Mouse (Mus musculus): ENCODE results near the gene Samhd1. TPM values are rescaled to one million over a fixed set of nuclear protein-coding genes. Genes with fewer than 3 reads are reported as not detected.
A peak's percentile ranks its signal among the peaks of the same experiment; 100 is the strongest.

Gene Samhd1
- total RNA-seq, 2 experiments from 2014 or later: 15.1 to 15.8 TPM

GRCm38 (mm10) chr2:157074186-157074724 is 60.8 kb downstream of the Samhd1 start:
- Histone ChIP-seq H3K27ac (peak overlapping the region; percentile 32), H3K4me3 (no peak overlapping the region)
- DNase-seq: peak; percentile 66
- no peak for TF ChIP-seq CTCF (IDR thresholded peaks at IDR 0.05)
- intact Hi-C loops (cut with DNase I): no loop called here

DNA sequence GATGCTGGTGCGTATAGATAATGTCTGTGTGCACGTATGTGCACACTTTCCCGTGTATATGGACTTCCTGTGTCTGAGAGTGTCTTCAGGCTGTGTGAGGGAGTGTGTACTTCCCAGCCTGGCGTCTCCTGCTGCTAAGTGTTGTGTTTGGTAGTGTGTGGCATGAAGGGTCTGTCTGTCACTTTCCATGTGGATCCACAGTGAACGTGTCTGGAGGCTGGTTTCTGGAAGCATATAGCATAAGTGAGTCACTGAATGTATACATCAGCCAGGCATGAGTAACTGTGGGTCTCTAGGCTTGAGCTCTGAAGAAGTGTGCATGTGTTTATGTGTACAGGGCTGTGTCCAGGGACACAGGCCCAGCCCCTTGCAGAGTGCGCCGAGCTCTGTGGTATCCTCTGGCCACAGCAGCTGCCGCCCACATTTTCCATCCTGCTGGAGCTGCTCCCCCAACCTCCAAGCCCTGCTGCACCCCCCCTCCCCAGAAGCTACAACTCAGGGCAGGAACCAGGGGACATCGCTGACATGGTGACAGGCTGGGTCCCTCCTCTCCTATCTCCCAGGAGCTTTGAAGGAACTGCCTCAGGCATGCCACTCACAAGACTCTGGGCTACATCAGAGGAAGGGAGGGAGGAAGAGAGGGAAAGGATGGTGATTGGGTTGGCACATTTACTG is 61.5 kb downstream of the Samhd1 start:
- intact Hi-C loops (cut with DNase I): no loop called here
- no peak for DNase-seq
- H3K4me3 ChIP-seq: no peak overlapping the region
- peak overlapping the region; percentile 32 for H3K27ac ChIP-seq
- no peak for TF ChIP-seq CTCF (IDR thresholded peaks at IDR 0.05)

DNA sequence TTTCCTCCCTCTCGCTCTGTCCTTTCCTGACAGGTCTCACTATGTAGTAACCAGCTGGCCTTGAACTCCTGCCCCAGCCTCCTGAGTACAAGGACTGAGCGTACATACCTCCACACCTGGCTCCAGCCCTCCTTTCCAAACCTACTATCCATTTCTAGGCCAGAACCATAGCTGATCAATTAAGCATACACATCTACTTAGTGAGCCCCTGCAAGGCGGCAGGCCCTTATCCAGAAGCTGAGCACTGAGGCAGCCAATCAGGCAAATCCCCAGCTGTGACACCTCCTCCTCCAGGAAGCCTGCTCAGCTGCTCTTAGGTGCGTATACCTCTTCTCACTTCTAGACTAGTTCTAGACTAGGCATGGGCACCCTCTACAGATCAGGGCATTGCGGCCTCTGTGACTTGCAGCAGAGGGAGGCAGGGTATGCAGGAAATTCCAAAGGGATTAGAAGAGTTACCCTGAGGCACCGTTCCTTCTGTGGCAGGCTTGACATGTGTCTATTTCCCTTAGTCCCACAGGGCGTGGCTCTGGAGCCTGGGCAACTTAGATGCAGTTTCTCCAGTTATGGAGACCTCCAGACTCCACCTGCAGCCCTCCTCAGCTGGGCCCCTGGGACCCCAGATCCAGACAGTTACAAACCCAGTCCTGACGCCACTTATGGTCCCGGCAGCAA is 62.6 kb downstream of the Samhd1 start:
- H3K27ac ChIP-seq: peak overlapping the region; percentile 71
- no peak for DNase-seq
- no peak for TF ChIP-seq CTCF (IDR thresholded peaks at IDR 0.05)
- H3K4me3 ChIP-seq: no peak overlapping the region
- intact Hi-C loops (cut with DNase I): no loop called here

- no peak overlapping the region for H3K4me3 ChIP-seq
- intact Hi-C loops (cut with DNase I): no loop called here
- peak; percentile 83 for DNase-seq
- H3K27ac ChIP-seq: peak overlapping the region; percentile 71
- TF ChIP-seq CTCF (IDR thresholded peaks at IDR 0.05): no peak
These were observed 63.5 kb downstream of the Samhd1 start for GRCm38 (mm10) chr2:157071556-157071955.

GRCm38 (mm10) chr2:157070365-157070764 is 64.7 kb downstream of the Samhd1 start:
- no peak for TF ChIP-seq CTCF (IDR thresholded peaks at IDR 0.05)
- intact Hi-C loops (cut with DNase I): no loop called here
- peak; percentile 44 for DNase-seq
- Histone ChIP-seq H3K4me3 (peak overlapping the region; percentile 42), H3K27ac (peak overlapping the region; percentile 81)

DNA sequence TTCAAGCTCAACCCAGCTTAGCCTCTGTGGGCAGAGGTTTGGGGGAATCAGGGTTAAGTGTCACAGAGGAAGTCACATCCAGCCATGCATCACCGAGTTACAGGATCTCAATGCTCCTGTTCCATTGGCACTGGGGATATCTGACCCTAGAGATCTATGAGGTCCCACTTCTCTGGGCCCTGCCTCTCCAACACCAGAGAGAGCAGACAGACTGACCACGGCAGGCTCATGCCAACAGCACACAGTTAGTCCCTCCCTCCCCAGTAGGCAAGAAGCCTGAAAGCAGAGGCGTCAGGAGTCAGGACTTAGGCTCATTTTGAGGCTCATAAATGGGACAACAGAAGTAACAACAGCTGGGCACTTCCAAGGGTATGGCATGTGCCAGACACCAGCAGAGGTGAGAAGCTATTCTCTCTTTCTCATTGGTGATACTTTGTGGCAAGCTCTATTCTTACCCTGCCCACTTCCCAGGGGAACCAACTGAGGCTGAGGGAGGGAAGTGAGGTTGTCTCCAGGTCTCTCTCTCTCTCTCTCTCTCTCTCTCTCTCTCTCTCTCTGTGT is 65.2 kb downstream of the Samhd1 start:
- TF ChIP-seq CTCF (IDR thresholded peaks at IDR 0.05): no peak
- peak overlapping the region; percentile 81 for H3K27ac ChIP-seq
- peak overlapping the region; percentile 33; the same call in 1 of the 2 replicates for H3K4me3 ChIP-seq
- no peak for DNase-seq
- intact Hi-C loops (cut with DNase I): no loop called here

DNA sequence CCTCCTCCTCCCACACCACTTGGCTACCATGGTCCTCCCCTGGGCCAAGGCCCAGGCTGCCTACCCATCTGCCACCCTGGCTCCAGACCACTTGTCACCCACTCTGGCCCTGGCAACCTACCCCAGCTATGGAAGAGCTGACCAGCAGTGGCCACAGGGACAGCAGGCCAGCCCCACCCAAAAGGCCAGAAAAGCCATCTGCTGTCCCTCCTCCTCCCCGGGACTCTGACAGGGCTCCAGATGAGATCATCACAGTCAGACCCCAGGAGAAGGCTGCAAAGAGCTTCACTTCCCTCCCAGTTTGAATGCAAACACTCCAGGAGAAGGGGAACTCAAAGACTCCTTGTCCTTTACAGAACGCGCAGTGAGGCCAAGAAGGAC is 65.7 kb downstream of the Samhd1 start:
- peak; percentile 67 for DNase-seq
- peak overlapping the region; percentile 33 for H3K4me3 ChIP-seq
- intact Hi-C loops (cut with DNase I): no loop called here
- H3K27ac ChIP-seq: peak overlapping the region; percentile 81
- TF ChIP-seq CTCF (IDR thresholded peaks at IDR 0.05): no peak

DNA sequence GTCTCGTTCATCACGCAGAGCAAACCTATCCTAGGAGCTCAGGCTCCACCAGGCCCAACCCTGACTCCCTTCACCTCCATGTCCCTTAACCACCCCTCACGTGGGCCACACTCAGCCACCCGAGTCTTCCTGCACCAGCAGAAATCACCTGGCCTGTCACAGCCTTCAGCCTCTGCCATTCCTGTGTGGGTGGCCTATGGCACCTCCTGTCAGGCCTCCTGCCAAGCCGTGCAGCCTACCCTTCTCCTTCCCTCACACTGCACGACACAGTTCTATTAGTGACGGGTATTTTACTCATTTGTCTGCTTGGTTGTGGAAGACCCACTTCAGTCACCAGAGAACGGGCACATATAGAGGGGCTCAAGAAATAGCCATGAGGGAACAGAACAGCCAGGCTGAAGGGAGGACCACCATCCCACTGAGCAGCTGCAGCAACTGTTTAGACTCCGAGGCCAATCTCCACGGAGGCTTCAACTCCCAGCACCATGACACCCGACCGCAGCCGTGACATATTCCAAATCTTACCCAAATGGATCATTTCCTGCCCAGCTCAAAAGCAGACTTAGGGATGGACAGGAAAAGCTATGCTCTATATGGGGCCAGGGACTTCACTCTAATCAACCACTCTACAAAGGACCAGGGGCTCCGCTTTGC is 66.2 kb downstream of the Samhd1 start:
- no peak for TF ChIP-seq CTCF (IDR thresholded peaks at IDR 0.05)
- Histone ChIP-seq H3K27ac (peak overlapping the region; percentile 81), H3K4me3 (peak overlapping the region; percentile 23)
- DNase-seq: no peak
- intact Hi-C loops (cut with DNase I): no loop called here

DNA sequence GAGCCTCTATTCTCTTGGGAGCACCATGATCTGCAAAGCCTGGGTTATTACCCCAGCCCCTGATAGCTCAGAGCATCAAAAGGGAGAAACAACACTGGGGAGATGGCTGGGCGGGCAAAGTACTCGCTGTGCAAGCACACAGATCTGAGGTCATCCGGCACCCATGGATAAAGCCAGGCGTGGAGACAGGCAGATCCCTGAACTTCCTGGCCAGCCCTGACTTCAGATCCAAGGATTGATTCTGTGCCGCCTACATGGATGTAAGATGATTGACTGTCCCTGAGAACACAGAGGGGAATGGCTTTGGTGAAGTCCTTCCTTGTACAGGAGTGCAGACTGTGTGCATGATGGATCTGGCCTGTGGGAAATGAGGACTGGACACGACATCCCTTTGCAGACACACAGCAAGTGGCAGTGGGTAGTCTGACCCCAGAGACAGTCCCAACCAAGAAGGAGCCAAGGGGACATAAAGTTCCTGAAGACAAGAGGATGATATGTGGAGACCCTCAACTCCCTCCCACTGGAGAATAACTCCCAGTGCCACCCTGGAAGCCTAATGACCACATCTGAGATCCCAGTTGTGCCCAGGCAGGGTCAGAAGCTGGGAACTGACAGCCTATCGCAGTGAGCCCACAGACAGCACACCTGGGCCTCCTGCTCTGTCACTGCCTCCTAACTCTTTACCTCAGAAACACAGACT is 68.2 kb downstream of the Samhd1 start:
- intact Hi-C loops (cut with DNase I): no loop called here
- Histone ChIP-seq H3K27ac (peak overlapping the region; percentile 84), H3K4me3 (no peak overlapping the region)
- no peak for DNase-seq
- TF ChIP-seq CTCF (IDR thresholded peaks at IDR 0.05): no peak

GRCm38 (mm10) chr2:157065879-157066226 is 69.2 kb downstream of the Samhd1 start:
- 0 out of 2 replicates have a peak overlapping the region, but pooled peaks have one; percentile 3 for H3K4me3 ChIP-seq
- peak; percentile 54 for DNase-seq
- intact Hi-C loops (cut with DNase I): no loop called here
- H3K27ac ChIP-seq: peak overlapping the region; percentile 84
- no peak for TF ChIP-seq CTCF (IDR thresholded peaks at IDR 0.05)

GRCm38 (mm10) chr2:157064978-157065878 is 69.8 kb downstream of the Samhd1 start:
- TF ChIP-seq CTCF (IDR thresholded peaks at IDR 0.05): no peak
- DNase-seq: peak; percentile 71
- peak overlapping the region; percentile 84 for H3K27ac ChIP-seq
- intact Hi-C loops (cut with DNase I): no loop called here
- H3K4me3 ChIP-seq: 0 out of 2 replicates have a peak overlapping the region, but pooled peaks have one; percentile 3
